Mouse (Mus musculus) lung, postnatal 0 days (tissue): ENCODE results near the gene Rimkla. TPM values are rescaled to one million over a fixed set of nuclear protein-coding genes. Genes with fewer than 3 reads are reported as not detected.

Source experiments
- ATAC-seq: fragments of 200-750 bp; cut with Nextera tagmentation; 2 replicates; pipeline ENCODE4 v1.8.0; 2017; ENCODE audit warnings: moderate library complexity
- DNase-seq: peaks from one replicate; pipeline ENCODE4 v3.0.0-alpha.2; 2016; ENCODE audit warnings: low spot score
- H3K27ac ChIP-seq: fragments of 300-500 bp; sonication (generic); 2 replicates; pipeline ENCODE4 v1.5.1; 2014; ENCODE audit warnings: antibody characterized with exemption, mild to moderate bottlenecking, low read length, mixed read lengths
- H3K27me3 ChIP-seq: fragments of 300-500 bp; sonication (generic); replicated peaks from 2 replicates; pipeline ENCODE4 v1.6.1; 2014; ENCODE audit warnings: low read length, mixed read lengths; ENCODE audit not compliant: insufficient read depth
- H3K36me3 ChIP-seq: fragments of 300-500 bp; sonication (generic); 2 replicates; pipeline ENCODE4 v1.6.1; 2014; ENCODE audit warnings: low read length, mixed read lengths; ENCODE audit not compliant: insufficient read depth
- H3K4me1 ChIP-seq: fragments of 300-500 bp; sonication (generic); 2 replicates; pipeline ENCODE4 v1.6.1; 2014; ENCODE audit warnings: antibody characterized with exemption, low read depth, low read length, mixed read lengths; ENCODE audit not compliant: insufficient read depth
- H3K4me2 ChIP-seq: fragments of 300-500 bp; sonication (generic); replicated peaks from 2 replicates; pipeline ENCODE4 v1.6.1; 2014; ENCODE audit warnings: low read depth, mild to moderate bottlenecking, low read length, moderate library complexity, mixed read lengths
- H3K4me3 ChIP-seq: fragments of 300-500 bp; sonication (generic); 2 replicates; pipeline ENCODE4 v1.5.1; 2014; ENCODE audit warnings: low read depth, low read length
- H3K9ac ChIP-seq: fragments of 300-500 bp; sonication (generic); replicated peaks from 2 replicates; pipeline ENCODE4 v1.6.1; 2014; ENCODE audit warnings: low read depth, mild to moderate bottlenecking
- H3K9me3 ChIP-seq: fragments of 300-500 bp; sonication (generic); 2 replicates; pipeline ENCODE4 v1.6.1; 2016; ENCODE audit warnings: low read length, mixed read lengths
- CTCF ChIP-seq: IDR thresholded peaks from 2 replicates; pipeline ENCODE4 v1.5.1; 2016; ENCODE audit warnings: antibody characterized with exemption, mild to moderate bottlenecking
- EP300 ChIP-seq: IDR thresholded peaks from 2 replicates; pipeline ENCODE4 v1.6.1; 2016; ENCODE audit warnings: antibody characterized with exemption, mild to moderate bottlenecking, control low read depth
- WGBS: fragments of 180-500 bp; shearing (Covaris S2); extraction: QIAGEN DNeasy Blood & Tissue Kit; methylation state at CpG from one replicate; pipeline ENCODE4 v1.1.7; 2014; 5-methylcytosine and 5-hydroxymethylcytosine counted together
- polyA plus RNA-seq: library from polyadenylated mRNA; unstranded; fragments of >200 nt; fragmentation: Nextera tagmentation; extraction: Ambion mirVana; gene quantifications from 2 replicates; pipeline ENCODE4 v1.2.1, GENCODE M21; 2015

Rimkla gene
- polyA plus RNA-seq, 1 experiment from 2014 or later, result 0.30 TPM

DNA sequence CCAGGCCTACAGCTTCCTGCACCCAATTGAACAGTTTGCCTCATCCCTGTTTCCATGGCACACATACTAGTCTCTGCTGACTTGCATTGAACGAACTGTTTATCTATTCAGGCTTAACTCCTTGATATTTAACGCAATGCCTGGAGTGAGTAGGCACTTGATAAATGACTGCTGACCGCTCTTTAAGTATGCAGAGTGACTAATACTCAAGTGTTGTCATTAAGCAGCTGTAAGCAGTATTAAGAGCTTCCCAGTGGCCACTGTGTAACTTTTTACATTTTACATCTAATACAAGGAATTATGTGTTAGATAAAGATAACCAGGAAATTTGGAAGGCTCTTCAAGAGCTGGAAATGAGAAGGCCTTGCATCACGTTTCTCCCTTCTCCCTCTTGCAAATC, 42.7 kb upstream of the Rimkla start:
- DNase-seq, result peak; percentile 88
- Histone ChIP-seq H3K9ac (no peak overlapping the region), H3K4me3 (no peak overlapping the region), H3K9me3 (no peaks in the 10 kb centered on the region), H3K27ac (peak overlapping the region; percentile 68; the same call in 1 of the 2 replicates), H3K36me3 (no peaks in the 10 kb centered on the region), H3K27me3 (no peaks in the 10 kb centered on the region), H3K4me2 (no peak overlapping the region), H3K4me1 (peaks cover 4% of the 10 kb centered on the region; the same call in 1 of the 2 replicates)
- WGBS, result 23% methylated on average over 4 of the region's 4 CpGs
- TF ChIP-seq EP300, result peak; percentile 85
- TF ChIP-seq CTCF, result no peak
- ATAC-seq, result peak; percentile 18

DNA sequence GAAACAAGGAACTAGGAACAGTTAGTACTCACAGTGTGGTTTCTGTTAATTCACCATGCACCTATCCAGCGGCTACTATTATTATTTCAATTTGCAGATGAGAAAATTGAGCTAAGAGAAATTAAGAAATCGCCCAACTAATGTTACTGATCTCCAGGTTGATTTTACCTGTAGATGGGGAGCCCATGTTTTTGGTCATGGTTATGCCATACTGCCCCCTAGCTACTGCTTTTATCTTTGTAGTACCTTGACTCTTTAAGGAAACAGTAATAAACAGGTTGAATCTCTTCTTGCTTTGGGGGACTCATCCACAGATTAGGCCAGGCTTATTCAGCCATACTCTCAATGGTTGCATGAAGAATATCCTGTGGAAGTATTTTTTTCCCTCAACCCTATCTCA, 39.4 kb upstream of the Rimkla start:
- Histone ChIP-seq H3K4me2 (no peak overlapping the region), H3K36me3 (no peaks in the 10 kb centered on the region), H3K27ac (no peak overlapping the region), H3K9ac (no peak overlapping the region), H3K4me1 (no peaks in the 10 kb centered on the region; the same call in 1 of the 2 replicates), H3K9me3 (no peaks in the 10 kb centered on the region), H3K4me3 (no peak overlapping the region), H3K27me3 (no peaks in the 10 kb centered on the region)
- ATAC-seq (no peak), DNase-seq (peak; percentile 23)
- TF ChIP-seq CTCF (peak; percentile 60), EP300 (no peak)
- WGBS, result 81% methylated on average over 2 of the region's 2 CpGs

DNA sequence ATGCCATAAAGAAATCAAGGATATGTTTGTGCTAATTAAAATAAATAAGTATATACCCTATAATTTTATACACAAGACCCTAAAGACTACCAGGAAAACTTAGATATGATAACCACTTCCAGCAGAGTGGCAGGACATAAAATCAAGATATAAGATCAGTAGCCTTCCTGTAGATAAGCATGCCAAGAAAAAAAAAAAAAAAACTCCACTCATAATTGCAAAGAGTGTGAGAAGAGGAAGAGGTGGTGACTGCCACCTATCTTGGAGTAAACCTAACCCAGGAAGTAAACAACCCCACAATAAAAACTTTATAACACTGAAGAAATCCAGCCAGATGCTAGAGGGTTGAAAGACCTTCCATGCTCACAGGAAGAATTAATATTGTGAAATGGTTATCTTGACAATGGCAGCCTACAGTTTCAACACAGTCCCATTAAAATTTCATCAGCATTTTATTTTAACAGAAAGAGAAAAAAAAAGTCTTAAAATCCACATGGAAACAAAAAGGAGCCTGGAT, 34.0 kb upstream of the Rimkla start:
- ATAC-seq, result no peak
- no peak overlapping the region for H3K9ac ChIP-seq

DNA sequence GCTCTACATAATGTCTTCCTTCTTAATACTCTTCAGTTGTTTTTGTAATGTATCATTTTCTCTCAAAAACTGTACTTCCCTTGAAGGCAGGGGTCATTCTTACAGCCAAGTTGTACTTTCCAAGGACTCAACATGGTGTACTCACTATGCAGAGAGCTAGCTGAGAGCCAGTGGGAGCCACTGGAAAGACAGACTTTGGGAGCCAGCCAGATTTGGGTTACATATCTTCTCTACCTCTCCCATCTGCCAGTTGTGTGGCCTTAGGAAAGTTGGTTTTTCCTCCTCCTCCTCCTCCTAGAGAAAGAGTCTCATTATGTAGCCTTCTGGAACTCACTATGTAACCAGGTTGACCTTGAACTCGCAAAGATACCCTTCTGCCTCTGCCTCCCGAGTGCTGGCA, 32.0 kb upstream of the Rimkla start:
- 78% methylated on average over 2 of the region's 2 CpGs for WGBS
- Histone ChIP-seq H3K9me3 (no peaks in the 10 kb centered on the region), H3K4me2 (no peak overlapping the region), H3K27ac (no peak overlapping the region), H3K36me3 (no peaks in the 10 kb centered on the region), H3K27me3 (no peaks in the 10 kb centered on the region), H3K4me3 (no peak overlapping the region), H3K4me1 (no peaks in the 10 kb centered on the region), H3K9ac (no peak overlapping the region)
- ATAC-seq (no peak), DNase-seq (no peak)
- no peak for TF ChIP-seq CTCF
- TF ChIP-seq EP300, result no peak

More for the DNA sequence above, 34.0 kb upstream of the Rimkla start:
- H3K36me3 ChIP-seq, result no peaks in the 10 kb centered on the region
- H3K4me2 ChIP-seq, result no peak overlapping the region
- DNase-seq, result peak; percentile 54
- H3K4me1 ChIP-seq, result no peaks in the 10 kb centered on the region
- no peak overlapping the region for H3K4me3 ChIP-seq
- no peaks in the 10 kb centered on the region for H3K9me3 ChIP-seq
- H3K27me3 ChIP-seq, result no peaks in the 10 kb centered on the region
- no peak for TF ChIP-seq CTCF
- TF ChIP-seq EP300, result no peak
- no peak overlapping the region for H3K27ac ChIP-seq

DNA sequence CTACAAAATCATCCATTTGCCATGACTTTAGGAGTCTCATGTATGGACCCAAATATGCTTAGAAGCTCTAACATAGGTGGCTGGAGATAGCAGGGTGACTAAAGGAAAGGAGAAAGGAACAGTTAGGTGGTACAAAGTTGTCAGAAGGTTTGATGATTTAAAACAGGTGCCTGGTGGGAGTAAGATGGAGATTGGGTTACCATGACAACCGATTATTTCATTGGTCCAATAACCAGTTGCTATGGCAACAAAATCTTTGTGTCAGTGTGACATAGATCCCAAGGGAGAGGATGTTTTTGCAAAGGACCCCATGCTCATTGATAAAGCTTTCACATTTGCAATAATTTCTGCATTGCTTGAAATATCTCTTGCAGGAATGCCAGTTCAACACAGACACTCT, 31.6 kb upstream of the Rimkla start:
- no peaks in the 10 kb centered on the region for H3K4me1 ChIP-seq
- no peaks in the 10 kb centered on the region for H3K36me3 ChIP-seq
- DNase-seq, result no peak
- no peak overlapping the region for H3K9ac ChIP-seq
- ATAC-seq, result no peak
- no peak overlapping the region for H3K27ac ChIP-seq
- TF ChIP-seq CTCF, result no peak
- no peak for TF ChIP-seq EP300
- no peaks in the 10 kb centered on the region for H3K9me3 ChIP-seq
- H3K4me2 ChIP-seq, result no peak overlapping the region
- H3K4me3 ChIP-seq, result no peak overlapping the region
- 89% methylated on average over 1 of the region's 1 CpGs for WGBS
- H3K27me3 ChIP-seq, result no peaks in the 10 kb centered on the region

DNA sequence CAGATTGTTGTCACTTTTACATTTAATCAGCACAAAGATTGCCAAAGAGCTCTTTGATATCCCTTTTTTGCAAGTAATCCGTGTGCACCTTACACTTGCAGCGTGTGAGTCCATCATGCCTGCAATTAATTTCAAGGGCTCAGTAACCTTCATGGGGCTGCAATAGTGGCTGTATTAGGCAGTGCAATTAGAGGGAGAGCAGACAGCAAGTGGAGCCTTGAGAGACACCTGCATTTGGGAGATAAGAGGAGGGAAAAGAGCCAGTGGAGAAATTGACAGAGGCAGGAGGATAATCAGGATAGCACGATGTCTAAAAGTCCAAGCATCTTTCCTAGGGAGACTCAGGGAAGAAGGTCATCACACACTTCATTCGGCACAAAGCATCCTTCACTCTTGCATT, 31.1 kb upstream of the Rimkla start:
- no peak overlapping the region for H3K4me2 ChIP-seq
- WGBS, result 77% methylated on average over 4 of the region's 4 CpGs

DNA sequence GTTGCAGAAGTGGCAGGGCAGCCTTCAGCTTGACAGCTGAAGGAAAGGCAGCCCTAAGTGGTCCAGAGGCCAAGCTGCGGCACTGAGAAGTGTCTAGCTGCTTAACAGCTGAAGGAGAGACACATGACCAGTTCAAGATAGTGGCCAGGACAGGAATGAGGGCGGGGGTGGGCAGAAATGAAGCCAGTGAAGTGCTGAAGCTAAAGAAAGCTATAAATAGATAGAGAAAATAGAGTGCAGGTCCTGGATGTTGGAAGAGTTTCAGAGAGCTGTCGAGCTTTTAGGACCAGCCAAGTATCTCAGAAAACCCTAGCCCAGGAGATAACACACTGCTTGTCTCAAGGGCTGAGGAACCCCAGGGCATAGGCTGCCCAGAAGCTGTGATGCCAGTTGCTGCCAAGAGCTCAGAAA, 20.3 kb upstream of the Rimkla start:
- no peak overlapping the region for H3K4me3 ChIP-seq
- ATAC-seq, result peak; percentile 94
- no peaks in the 10 kb centered on the region for H3K27me3 ChIP-seq
- TF ChIP-seq CTCF (no peak), EP300 (no peak)
- WGBS, result 26% methylated on average over 3 of the region's 3 CpGs
- peak; percentile 71 for DNase-seq
- no peak overlapping the region for H3K27ac ChIP-seq
- no peak overlapping the region for H3K9ac ChIP-seq
- H3K4me1 ChIP-seq, result peaks cover 5% of the 10 kb centered on the region; the same call in 1 of the 2 replicates
- no peak overlapping the region for H3K4me2 ChIP-seq
- H3K9me3 ChIP-seq, result no peaks in the 10 kb centered on the region
- H3K36me3 ChIP-seq, result no peaks in the 10 kb centered on the region

More for the DNA sequence above, 31.1 kb upstream of the Rimkla start:
- H3K9ac ChIP-seq, result no peak overlapping the region
- no peak for ATAC-seq
- H3K4me3 ChIP-seq, result no peak overlapping the region
- H3K36me3 ChIP-seq, result no peaks in the 10 kb centered on the region
- no peaks in the 10 kb centered on the region for H3K4me1 ChIP-seq
- no peaks in the 10 kb centered on the region for H3K9me3 ChIP-seq
- no peak overlapping the region for H3K27ac ChIP-seq
- TF ChIP-seq CTCF (no peak), EP300 (no peak)
- DNase-seq, result no peak
- no peaks in the 10 kb centered on the region for H3K27me3 ChIP-seq
